Mouse (Mus musculus) cerebellum, postnatal 25 days (tissue): ENCODE results near the gene Zdhhc21.

ENCODE experiments used
- DNase-seq, 2 experiments: peaks; one replicate each; pipeline ENCODE4 v3.0.0; 2021; ENCODE audit warnings: mixed read lengths in 2 of 2

Gene Zdhhc21

GRCm38 (mm10) chr4:82863316-82863715 lies 3.6 kb upstream of the Zdhhc21 start:
- peak; percentile 31 to 38 for DNase-seq

- DNase-seq = no peak
Measured at GRCm38 (mm10) chr4:82861451-82861850, 1.7 kb upstream of the Zdhhc21 start.

GRCm38 (mm10) chr4:82860566-82860965 lies 808 bp upstream of the Zdhhc21 start:
- DNase-seq = no peak

- DNase-seq = no peak
Measured at GRCm38 (mm10) chr4:82858431-82859010, 1.2 kb downstream of the Zdhhc21 start.

- DNase-seq = no peak
Measured at GRCm38 (mm10) chr4:82856986-82857385, 2.8 kb downstream of the Zdhhc21 start.

- no peak for DNase-seq
Measured at GRCm38 (mm10) chr4:82853809-82854208, 5.9 kb downstream of the Zdhhc21 start.

- no peak for DNase-seq
Measured at GRCm38 (mm10) chr4:82848552-82849234, 11.1 kb downstream of the Zdhhc21 start.

GRCm38 (mm10) chr4:82837526-82838240 lies 22.1 kb downstream of the Zdhhc21 start:
- no peak for DNase-seq

- DNase-seq = no peak
Measured at GRCm38 (mm10) chr4:82831155-82831554, 28.6 kb downstream of the Zdhhc21 start.

GRCm38 (mm10) chr4:82829429-82829828 lies 30.3 kb downstream of the Zdhhc21 start:
- no peak for DNase-seq

- DNase-seq = no peak
Measured at GRCm38 (mm10) chr4:82827001-82827400, 32.8 kb downstream of the Zdhhc21 start.

GRCm38 (mm10) chr4:82817833-82818232 lies 41.9 kb downstream of the Zdhhc21 start:
- no peak for DNase-seq

- no peak for DNase-seq
Measured at GRCm38 (mm10) chr4:82816351-82816750, 43.4 kb downstream of the Zdhhc21 start.

GRCm38 (mm10) chr4:82815296-82815695 lies 44.5 kb downstream of the Zdhhc21 start:
- no peak for DNase-seq

- no peak for DNase-seq
Measured at GRCm38 (mm10) chr4:82813356-82813755, 46.4 kb downstream of the Zdhhc21 start.

- no peak for DNase-seq
Measured at GRCm38 (mm10) chr4:82807811-82808210, 51.9 kb downstream of the Zdhhc21 start.

GRCm38 (mm10) chr4:82806176-82806757 lies 53.5 kb downstream of the Zdhhc21 start:
- peak; percentile 22 to 27 for DNase-seq

GRCm38 (mm10) chr4:82804019-82804418 lies 55.7 kb downstream of the Zdhhc21 start:
- no peak for DNase-seq

- DNase-seq = no peak
Measured at GRCm38 (mm10) chr4:82793608-82794007, 66.2 kb downstream of the Zdhhc21 start.

GRCm38 (mm10) chr4:82792906-82793580 lies 66.7 kb downstream of the Zdhhc21 start:
- DNase-seq = no peak

GRCm38 (mm10) chr4:82765513-82766216 lies 94.1 kb downstream of the Zdhhc21 start:
- no peak for DNase-seq

- no peak for DNase-seq
Measured at GRCm38 (mm10) chr4:82763586-82763985, 96.2 kb downstream of the Zdhhc21 start.
